Mouse (Mus musculus) midbrain, embryonic 14.5 days (tissue): ENCODE measurements at regions not wholly inside any gene's neighbourhood (a gene's known extent, or its start where the extent isn't known, plus 50 kb on each side); places are given as distances from the start of the nearest gene placed in this dataset.

Experiments used
- ATAC-seq: fragments of 200-750 bp; cut with Nextera tagmentation; 2 replicates; pipeline ENCODE4 v1.8.0; 2017; ENCODE audit warnings: moderate number of reproducible peaks, moderate library complexity; ENCODE audit not compliant: low FRiP score, low TSS enrichment
- DNase-seq: peaks from one replicate; pipeline ENCODE4 v3.0.0-alpha.2; 2015
- H3K27ac ChIP-seq: fragments of 300-500 bp; sonication (generic); replicated peaks from 2 replicates; pipeline ENCODE4 v1.5.1; 2014; ENCODE audit warnings: mild to moderate bottlenecking, low read depth, low read length, moderate library complexity
- H3K27me3 ChIP-seq: fragments of 300-500 bp; sonication (generic); 2 replicates; pipeline ENCODE4 v1.6.1; 2014; ENCODE audit warnings: low read length, control low read depth, mixed read lengths; ENCODE audit not compliant: control insufficient read depth, insufficient read depth
- H3K36me3 ChIP-seq: fragments of 300-500 bp; sonication (generic); 2 replicates; pipeline ENCODE4 v1.6.1; 2014; ENCODE audit warnings: low read length, control low read depth; ENCODE audit not compliant: control insufficient read depth, insufficient read depth
- H3K4me1 ChIP-seq: fragments of 300-500 bp; sonication (generic); 2 replicates; pipeline ENCODE4 v1.6.1; 2014; ENCODE audit warnings: mild to moderate bottlenecking, antibody characterized with exemption, low read length, control low read depth; ENCODE audit not compliant: control insufficient read depth, insufficient read depth
- H3K4me2 ChIP-seq: fragments of 300-500 bp; sonication (generic); 2 replicates; pipeline ENCODE4 v1.6.1; 2014; ENCODE audit warnings: mild to moderate bottlenecking, low read length, moderate library complexity
- H3K4me3 ChIP-seq: fragments of 300-500 bp; sonication (generic); replicated peaks from 2 replicates; pipeline ENCODE4 v1.5.1; 2014; ENCODE audit warnings: low read depth, low read length
- H3K9ac ChIP-seq: fragments of 300-500 bp; sonication (generic); replicated peaks from 2 replicates; pipeline ENCODE4 v1.6.1; 2014; ENCODE audit warnings: mild to moderate bottlenecking, low read length, moderate library complexity
- H3K9me3 ChIP-seq: fragments of 300-500 bp; sonication (generic); 2 replicates; pipeline ENCODE4 v1.6.1; 2016; ENCODE audit warnings: low read length, control low read depth, mixed read lengths; ENCODE audit not compliant: control insufficient read depth
- WGBS: fragments of 180-500 bp; shearing (Covaris S2); extraction: QIAGEN DNeasy Blood & Tissue Kit; methylation state at CpG from one replicate; pipeline ENCODE4 v1.1.7; 2014; 5-methylcytosine and 5-hydroxymethylcytosine counted together

DNA sequence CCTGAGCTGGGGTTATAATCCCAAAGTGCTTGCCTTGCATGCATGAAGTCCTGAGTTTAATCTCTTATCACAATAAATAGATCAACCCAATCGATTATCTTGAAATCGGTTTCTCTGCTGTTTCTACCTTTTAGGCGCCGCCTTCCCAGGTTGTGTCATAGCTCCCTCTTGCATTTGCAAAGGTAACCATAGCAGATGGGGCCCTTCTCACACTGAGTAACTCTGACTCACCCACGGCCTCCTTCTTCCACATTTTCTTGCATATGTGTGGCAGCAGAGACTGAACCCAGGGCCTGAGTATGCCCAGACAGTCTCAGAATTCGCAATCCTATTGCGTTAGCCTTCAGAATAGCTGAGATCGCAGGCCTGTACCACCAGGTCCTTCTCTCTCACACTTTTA, 570.7 kb upstream of the Gm10131 start:
- H3K9ac ChIP-seq = no peak overlapping the region
- no peak for ATAC-seq
- H3K36me3 ChIP-seq = no peaks in the 10 kb centered on the region

DNA sequence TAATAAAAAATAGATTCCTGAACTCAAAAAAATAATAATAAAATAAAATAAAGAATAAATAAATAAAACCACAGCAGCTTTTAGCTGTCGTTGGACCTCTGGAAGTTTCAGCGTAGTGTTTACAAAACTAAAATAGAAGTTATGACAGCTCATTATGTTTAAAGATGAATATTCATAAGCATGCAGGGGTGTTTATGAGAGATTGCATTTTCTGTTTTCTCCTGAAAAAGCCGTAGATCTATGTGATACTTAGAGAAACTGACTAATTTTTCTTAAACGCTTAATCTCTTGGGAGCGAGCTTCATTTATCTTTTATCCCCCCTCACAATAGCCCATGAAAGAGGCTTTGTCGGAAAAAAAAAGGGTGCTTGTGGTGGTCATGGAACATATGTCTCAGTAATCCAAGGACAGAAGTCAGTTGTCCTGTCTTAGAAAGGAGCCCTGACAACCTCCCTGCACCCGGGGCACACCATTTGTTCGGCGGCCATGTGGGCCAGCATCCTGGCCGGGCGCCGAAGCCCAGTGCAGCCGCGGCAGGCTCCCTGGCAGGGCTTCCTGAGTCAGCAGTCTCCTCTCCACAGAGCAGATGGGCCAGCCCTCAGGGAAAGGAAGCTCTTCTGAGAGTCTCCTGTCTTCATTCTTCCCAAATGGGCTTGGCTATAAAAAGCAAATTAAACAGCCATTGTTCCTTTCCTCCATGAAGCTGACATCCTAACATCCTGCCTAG, 568.2 kb upstream of the Gm10131 start:
- ATAC-seq = peak; percentile 86
- peak overlapping the region; percentile 31 for H3K4me2 ChIP-seq
- peak; percentile 80 for DNase-seq
- no peaks in the 10 kb centered on the region for H3K9me3 ChIP-seq
- peak overlapping the region; percentile 53 for H3K27ac ChIP-seq
- WGBS = 5% methylated on average over 14 of the region's 14 CpGs
- H3K4me1 ChIP-seq = peaks cover 9% of the 10 kb centered on the region
- H3K36me3 ChIP-seq = no peaks in the 10 kb centered on the region
- no peaks in the 10 kb centered on the region for H3K27me3 ChIP-seq
- H3K4me3 ChIP-seq = no peak overlapping the region
- H3K9ac ChIP-seq = peak overlapping the region; percentile 21; the same call in 1 of the 2 replicates

More for the DNA sequence above, 570.7 kb upstream of the Gm10131 start:
- H3K27me3 ChIP-seq = no peaks in the 10 kb centered on the region
- no peak overlapping the region for H3K4me3 ChIP-seq
- 96% methylated on average over 8 of the region's 8 CpGs for WGBS
- no peak for DNase-seq
- H3K4me2 ChIP-seq = no peak overlapping the region
- H3K27ac ChIP-seq = no peak overlapping the region
- no peaks in the 10 kb centered on the region for H3K9me3 ChIP-seq
- H3K4me1 ChIP-seq = peaks cover 9% of the 10 kb centered on the region

GRCm38 (mm10) chr8:34678879-34679278, 567.3 kb upstream of the Gm10131 start:
- Histone ChIP-seq H3K4me3 (no peak overlapping the region), H3K4me1 (peaks cover 9% of the 10 kb centered on the region), H3K27me3 (no peaks in the 10 kb centered on the region), H3K9ac (no peak overlapping the region), H3K27ac (no peak overlapping the region), H3K36me3 (no peaks in the 10 kb centered on the region), H3K9me3 (no peaks in the 10 kb centered on the region), H3K4me2 (no peak overlapping the region)
- WGBS = 96% methylated on average over 8 of the region's 8 CpGs
- ATAC-seq (no peak), DNase-seq (no peak)

DNA sequence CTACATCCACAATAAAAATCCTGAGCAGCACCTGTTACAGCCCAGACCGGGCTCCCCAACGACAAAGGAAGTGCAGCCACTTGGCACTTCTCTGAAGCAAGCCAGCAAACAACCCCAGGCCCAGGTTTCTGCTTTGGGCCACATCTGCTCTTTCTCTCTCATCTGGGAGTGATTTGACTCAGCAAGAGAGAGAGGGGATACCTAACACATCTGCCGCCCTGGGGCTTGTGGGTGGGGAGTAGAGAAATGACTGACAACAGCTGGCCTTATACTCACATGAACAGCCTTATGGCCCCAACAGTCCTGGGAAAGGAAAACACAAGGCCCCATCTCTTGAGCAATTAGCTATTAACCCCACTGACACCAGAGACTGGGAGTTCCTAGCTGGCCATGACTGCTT, 560.2 kb upstream of the Gm10131 start:
- no peak overlapping the region for H3K4me3 ChIP-seq
- no peaks in the 10 kb centered on the region for H3K36me3 ChIP-seq
- H3K9me3 ChIP-seq = no peaks in the 10 kb centered on the region
- no peak overlapping the region for H3K27ac ChIP-seq
- WGBS = 59% methylated on average over 3 of the region's 3 CpGs
- H3K4me1 ChIP-seq = no peaks in the 10 kb centered on the region
- ATAC-seq = no peak
- H3K9ac ChIP-seq = no peak overlapping the region
- no peaks in the 10 kb centered on the region for H3K27me3 ChIP-seq
- H3K4me2 ChIP-seq = no peak overlapping the region
- no peak for DNase-seq

DNA sequence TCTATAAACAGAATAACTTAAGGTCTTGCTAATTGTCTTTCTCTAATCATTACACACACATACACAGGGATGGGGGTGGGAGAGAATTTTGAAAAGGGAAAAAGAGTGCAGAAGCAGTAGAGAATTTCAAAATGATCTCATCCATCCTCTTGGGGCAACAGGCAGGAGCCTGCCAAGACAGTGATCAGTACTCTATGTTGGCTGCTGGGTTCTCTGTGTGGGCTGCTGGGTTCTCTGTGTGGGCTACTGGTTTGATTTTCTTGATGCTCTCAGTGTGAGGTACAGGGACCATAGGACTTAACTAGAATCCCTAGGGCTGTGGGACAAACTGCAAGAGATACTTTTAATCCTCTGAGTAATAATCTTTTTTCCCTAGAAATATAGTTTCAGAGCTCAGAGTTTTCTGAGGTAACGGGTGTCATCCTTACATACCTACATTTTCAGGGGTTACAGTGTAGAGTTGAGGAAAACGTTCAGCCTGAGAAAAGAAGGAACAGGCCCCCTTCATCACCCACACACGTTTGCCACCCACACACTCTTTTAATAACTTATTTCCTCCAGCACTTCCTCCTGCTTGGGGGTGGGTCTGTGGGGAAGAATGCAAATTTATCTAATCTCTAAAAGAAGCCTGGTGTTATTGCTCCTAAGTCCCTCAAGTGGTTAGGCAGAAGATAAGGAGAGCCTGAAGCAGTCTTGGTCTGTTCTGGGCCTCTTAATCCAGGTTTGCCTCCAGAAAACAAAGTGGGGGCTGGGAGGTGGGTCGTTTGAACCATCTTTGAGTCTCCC, 559.6 kb upstream of the Gm10131 start:
- ATAC-seq = no peak
- WGBS = 53% methylated on average over 4 of the region's 4 CpGs

DNA sequence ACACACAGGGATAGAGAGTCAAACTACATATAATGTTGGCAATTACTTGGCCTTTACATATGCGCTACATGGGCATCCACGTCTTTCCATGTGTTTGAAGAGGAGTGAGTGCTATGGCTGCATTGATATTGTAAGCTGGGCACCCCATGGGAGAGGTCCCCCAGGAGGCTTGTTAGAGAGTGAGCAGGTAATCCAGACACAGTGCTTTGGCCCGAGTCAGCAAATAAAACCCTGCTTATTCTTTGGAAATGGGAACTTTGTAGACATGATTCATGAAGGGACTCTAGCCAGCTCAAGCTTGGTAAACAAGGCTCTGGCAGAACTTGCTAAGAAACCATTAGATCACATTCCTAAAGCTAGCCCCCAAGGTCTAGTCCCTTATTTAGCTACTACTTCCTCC, 557.6 kb upstream of the Gm10131 start:
- H3K36me3 ChIP-seq = no peaks in the 10 kb centered on the region
- H3K4me3 ChIP-seq = no peak overlapping the region
- H3K4me2 ChIP-seq = no peak overlapping the region
- DNase-seq (no peak), ATAC-seq (no peak)
- no peak overlapping the region for H3K27ac ChIP-seq
- WGBS = 88% methylated on average over 3 of the region's 3 CpGs
- no peaks in the 10 kb centered on the region for H3K4me1 ChIP-seq
- no peak overlapping the region for H3K9ac ChIP-seq
- no peaks in the 10 kb centered on the region for H3K9me3 ChIP-seq
- H3K27me3 ChIP-seq = no peaks in the 10 kb centered on the region

More for the DNA sequence above, 559.6 kb upstream of the Gm10131 start:
- Histone ChIP-seq H3K27me3 (no peaks in the 10 kb centered on the region), H3K36me3 (no peaks in the 10 kb centered on the region), H3K9me3 (no peaks in the 10 kb centered on the region), H3K4me1 (no peaks in the 10 kb centered on the region), H3K4me3 (no peak overlapping the region), H3K9ac (no peak overlapping the region), H3K4me2 (no peak overlapping the region), H3K27ac (no peak overlapping the region)
- DNase-seq = no peak

DNA sequence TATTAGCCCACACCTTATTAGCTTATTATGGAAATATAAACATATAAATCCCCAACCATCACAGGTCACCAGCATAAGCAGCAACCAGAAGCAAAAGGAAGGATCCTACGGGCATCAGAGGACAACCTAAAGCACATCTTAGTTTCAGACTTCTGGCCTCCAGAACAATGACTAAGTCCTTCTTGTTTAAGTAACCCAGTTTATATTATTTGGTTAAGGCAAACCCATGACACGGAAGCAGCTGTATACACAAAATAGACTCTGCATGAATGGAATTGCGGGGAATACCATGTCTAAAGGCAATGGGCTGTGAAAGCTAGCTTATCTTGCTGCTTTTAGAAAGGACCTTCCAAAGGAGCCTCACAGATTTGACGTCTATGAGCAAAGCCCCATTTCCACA, 552.9 kb upstream of the Gm10131 start:
- Histone ChIP-seq H3K9me3 (no peaks in the 10 kb centered on the region), H3K4me3 (no peak overlapping the region), H3K4me1 (no peaks in the 10 kb centered on the region), H3K9ac (no peak overlapping the region), H3K4me2 (no peak overlapping the region), H3K27me3 (no peaks in the 10 kb centered on the region), H3K27ac (no peak overlapping the region), H3K36me3 (no peaks in the 10 kb centered on the region)
- WGBS = 88% methylated on average over 4 of the region's 4 CpGs
- ATAC-seq = no peak
- DNase-seq = no peak

DNA sequence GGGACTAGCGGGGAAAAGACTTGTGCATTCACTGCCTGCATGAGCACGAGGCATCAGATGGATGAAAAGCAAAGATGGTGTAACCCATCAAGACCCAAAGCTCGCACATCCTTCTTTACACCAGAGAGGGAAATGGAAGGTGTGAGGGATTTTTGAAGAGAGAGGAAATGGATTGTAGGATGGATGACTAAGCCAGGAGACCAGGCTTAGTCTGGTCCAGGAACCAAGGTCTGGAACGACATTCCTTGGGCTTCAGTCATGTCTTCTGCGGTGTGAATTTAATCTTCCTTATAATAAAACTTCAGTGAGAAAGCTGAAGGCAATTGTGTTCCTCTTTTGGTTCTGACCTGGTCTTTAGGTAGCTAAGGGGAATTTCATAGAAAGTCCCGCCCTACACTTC, 551.0 kb upstream of the Gm10131 start:
- Histone ChIP-seq H3K4me2 (no peak overlapping the region), H3K27ac (no peak overlapping the region), H3K27me3 (no peaks in the 10 kb centered on the region), H3K9ac (no peak overlapping the region), H3K4me3 (no peak overlapping the region), H3K9me3 (no peaks in the 10 kb centered on the region), H3K4me1 (no peaks in the 10 kb centered on the region), H3K36me3 (no peaks in the 10 kb centered on the region)
- no peak for ATAC-seq
- no peak for DNase-seq
- WGBS = 93% methylated on average over 6 of the region's 6 CpGs

DNA sequence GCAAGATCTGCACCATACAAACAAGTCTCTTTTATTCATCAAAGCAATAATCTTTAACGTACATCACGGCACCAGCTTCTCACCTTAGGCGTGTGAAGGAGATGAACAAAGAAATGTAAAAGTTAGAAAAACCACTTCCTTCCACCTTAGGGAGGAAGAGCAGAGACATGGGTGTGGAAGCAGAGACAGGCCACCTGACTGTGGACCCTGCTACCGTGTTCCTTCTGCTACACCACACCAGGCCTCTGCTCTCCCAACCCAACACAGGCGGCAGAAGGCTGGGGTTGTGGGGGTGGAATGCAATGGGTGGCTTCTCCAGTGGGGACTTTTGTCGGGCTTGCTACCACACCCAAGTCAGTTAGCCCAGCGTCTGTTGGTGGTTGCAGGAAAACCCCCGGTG, 540.2 kb upstream of the Gm10131 start:
- H3K4me2 ChIP-seq = no peak overlapping the region
- 93% methylated on average over 8 of the region's 8 CpGs for WGBS
- H3K36me3 ChIP-seq = no peaks in the 10 kb centered on the region
- ATAC-seq (no peak), DNase-seq (no peak)
- no peaks in the 10 kb centered on the region for H3K27me3 ChIP-seq
- no peak overlapping the region for H3K4me3 ChIP-seq
- no peaks in the 10 kb centered on the region for H3K9me3 ChIP-seq
- H3K9ac ChIP-seq = no peak overlapping the region
- H3K4me1 ChIP-seq = no peaks in the 10 kb centered on the region
- H3K27ac ChIP-seq = no peak overlapping the region
